Mouse (Mus musculus) brain, embryonic 14.5 days (tissue): ENCODE results near the gene Rps6ka1.

ENCODE experiments used
- CTCF ChIP-seq: fragments of 200-500 bp; IDR thresholded peaks from 2 replicates; pipeline ENCODE4 v1.5.1; 2012; ENCODE audit warnings: inconsistent platforms, mild to moderate bottlenecking, moderate library complexity, borderline replicate concordance; ENCODE audit not compliant: insufficient read depth, insufficient read length; ENCODE audit errors: extremely low read depth
- POLR2A ChIP-seq: fragments of 200-500 bp; IDR thresholded peaks from 2 replicates; pipeline ENCODE4 v1.6.1; 2012; ENCODE audit warnings: mild to moderate bottlenecking, inconsistent platforms, borderline replicate concordance; ENCODE audit not compliant: poor library complexity, insufficient read depth, insufficient read length, severe bottlenecking; ENCODE audit errors: extremely low read depth

GRCm38 (mm10) chr4:133873431-133873851 lies 14.2 kb downstream of the Rps6ka1 start:
- no peak for TF ChIP-seq CTCF
- TF ChIP-seq POLR2A: no peak
